Mouse (Mus musculus) testis, postnatal 10 days (tissue): ENCODE data around the gene Tspear.
"Not testable (repeated sequence)": the region's sequence is repeated elsewhere in the genome, so short reads cannot be mapped to it uniquely, and the experiment has no call there.

Source experiments
- DNase-seq: peaks from one replicate; pipeline ENCODE4 v3.0.0; 2021; ENCODE audit warnings: low spot score

Tspear gene

DNA sequence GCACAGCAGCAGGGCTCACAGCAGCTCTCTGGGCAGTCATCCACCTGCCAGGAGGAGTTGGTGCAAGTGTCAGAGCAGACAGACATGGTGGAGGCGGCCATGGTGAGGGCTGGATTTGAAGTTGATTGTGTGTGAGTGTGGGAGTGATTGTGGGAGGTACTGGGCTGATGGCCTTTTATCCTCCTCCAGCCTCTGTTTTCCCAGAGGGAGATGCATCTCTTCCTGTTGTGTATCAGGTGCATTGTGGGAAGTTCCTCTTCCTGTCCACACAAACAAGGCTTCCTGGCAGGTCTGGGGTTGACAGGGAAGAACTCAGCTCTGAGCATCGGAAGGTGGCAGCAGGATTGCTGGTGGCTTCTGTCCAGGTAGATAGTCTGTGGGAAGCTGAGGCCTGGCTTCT lies 108.6 kb downstream of the Tspear start, which contains the start of gene Gm9639:
Gm9639 (minus strand) TSS at position 101 of the 400 bp plus-strand sequence.
- DNase-seq = no peak

GRCm38 (mm10) chr10:77797677-77798076 lies 111.3 kb downstream of the Tspear start:
- DNase-seq = no peak

- DNase-seq = not testable (repeated sequence)
Observed at GRCm38 (mm10) chr10:77798164-77798920, 112.0 kb downstream of the Tspear start.

- DNase-seq = no peak
Observed at GRCm38 (mm10) chr10:77798921-77799508, 112.6 kb downstream of the Tspear start, which contains the start of gene Gm19668. TSS of gene Gm19668 (minus strand) at chr10:77799133.

- no peak for DNase-seq
Observed at GRCm38 (mm10) chr10:77804095-77804494, 117.7 kb downstream of the Tspear start.

DNA sequence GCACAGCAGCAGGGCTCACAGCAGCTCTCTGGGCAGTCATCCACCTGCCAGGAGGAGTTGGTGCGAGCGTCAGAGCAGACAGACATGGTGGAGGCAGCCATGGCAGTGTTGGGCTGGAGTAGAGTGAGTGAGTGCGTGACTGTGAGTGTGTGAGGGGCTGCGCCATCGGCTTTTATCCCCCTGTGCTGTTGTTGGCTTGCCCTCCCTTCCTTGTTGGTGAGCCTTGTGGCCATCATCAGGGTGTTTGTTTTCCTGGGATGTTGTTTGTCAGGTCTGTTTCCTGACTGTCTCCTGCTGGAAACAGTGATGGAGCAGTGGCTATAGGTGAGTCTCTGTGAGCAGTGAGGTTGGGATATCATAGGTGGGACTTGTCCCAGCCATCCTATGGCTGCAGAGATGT lies 125.4 kb downstream of the Tspear start, which contains the start of gene Gm9507:
Gm9507 (minus strand) TSS at position 101 of the 400 bp plus-strand sequence.
- no peak for DNase-seq

DNA sequence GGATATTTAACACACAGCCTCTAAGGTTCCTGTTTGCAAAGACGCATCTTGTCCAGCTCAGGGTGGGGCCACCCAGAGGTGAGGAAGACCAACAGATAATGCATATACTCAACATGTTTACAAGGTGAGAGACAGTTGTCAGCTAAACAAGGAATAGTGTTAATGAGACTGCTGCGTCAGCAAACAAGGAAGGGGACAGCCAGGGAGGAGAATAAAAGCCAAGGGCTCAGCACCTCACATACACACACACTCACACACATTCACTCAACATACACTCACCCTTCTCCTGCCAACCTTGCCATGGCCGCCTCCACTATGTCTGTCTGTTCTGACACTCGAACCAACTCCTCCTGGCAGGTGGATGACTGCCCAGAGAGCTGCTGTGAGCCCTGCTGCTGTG lies 128.0 kb downstream of the Tspear start, which contains the start of gene Gm2696:
Gm2696 (plus strand) TSS at position 301 of the 400 bp plus-strand sequence.
- no peak for DNase-seq

DNA sequence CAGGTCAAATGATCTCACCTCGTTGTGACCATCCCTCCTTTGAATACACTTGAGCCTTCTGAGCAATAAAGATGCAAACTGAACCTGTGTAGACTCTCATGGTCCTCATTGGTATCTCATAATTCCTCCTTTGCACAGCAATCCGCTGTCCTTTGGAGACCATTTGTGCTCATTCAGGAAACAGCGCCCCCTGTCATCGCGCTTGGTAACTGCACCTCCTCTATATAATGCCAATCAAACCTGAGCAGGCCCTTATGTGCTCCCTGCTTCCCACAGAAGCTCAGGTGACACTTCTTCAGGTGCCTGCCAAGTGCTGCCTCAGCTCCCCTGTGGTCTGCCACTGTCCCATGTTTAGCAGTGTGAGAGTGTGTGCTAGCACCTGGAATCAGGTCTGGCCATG lies 129.1 kb downstream of the Tspear start:
- DNase-seq = peak; percentile 54

- DNase-seq = peak; percentile 3
Observed at GRCm38 (mm10) chr10:77818523-77818922, 132.2 kb downstream of the Tspear start.

GRCm38 (mm10) chr10:77819203-77819602 lies 132.8 kb downstream of the Tspear start:
- no peak for DNase-seq

DNA sequence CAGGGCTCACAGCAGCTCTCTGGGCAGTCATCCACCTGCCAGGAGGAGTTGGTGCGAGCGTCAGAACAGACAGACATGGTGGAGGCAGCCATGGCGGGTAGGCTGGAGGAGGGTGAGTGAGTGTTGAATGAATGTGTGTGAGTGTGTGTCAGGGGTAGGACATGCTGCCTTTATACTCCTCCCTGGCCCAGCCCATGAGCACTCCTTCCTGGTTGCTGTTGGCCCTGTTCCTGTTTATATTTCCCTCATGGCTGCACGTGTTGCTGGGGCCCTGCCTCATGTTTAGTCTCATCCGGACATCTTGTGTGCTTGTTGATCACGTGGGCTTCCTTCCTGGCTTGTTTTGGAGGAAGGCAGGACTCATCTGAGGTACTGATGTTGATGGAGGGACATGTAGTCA lies 140.6 kb downstream of the Tspear start, which contains the start of gene Krtap10-4:
Krtap10-4 (minus strand) TSS at position 145 of the 400 bp plus-strand sequence.
- no peak for DNase-seq

DNA sequence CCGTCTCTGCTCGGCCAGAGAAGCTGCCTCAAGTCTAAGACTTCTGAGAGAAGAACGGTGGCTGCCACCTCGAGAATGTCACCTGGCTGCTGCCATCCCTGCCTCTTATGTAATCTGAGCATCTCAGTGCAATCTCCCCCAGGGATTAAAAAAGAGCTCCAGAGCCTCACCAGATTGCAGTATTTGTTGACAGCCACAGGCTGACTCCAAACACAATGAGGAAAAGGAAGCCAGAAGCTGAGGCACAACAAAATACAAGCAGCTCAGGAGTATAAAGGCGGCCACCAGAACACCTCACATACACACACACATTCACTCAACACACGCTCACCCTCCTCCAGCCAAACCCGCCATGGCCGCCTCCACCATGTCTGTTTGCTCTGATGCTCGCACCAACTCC lies 149.3 kb downstream of the Tspear start, which contains the start of gene Krtap10-10:
Krtap10-10 (plus strand) TSS at position 301 of the 400 bp plus-strand sequence.
- DNase-seq = no peak

- no peak for DNase-seq
Observed at GRCm38 (mm10) chr10:77839006-77839405, 152.6 kb downstream of the Tspear start.

DNA sequence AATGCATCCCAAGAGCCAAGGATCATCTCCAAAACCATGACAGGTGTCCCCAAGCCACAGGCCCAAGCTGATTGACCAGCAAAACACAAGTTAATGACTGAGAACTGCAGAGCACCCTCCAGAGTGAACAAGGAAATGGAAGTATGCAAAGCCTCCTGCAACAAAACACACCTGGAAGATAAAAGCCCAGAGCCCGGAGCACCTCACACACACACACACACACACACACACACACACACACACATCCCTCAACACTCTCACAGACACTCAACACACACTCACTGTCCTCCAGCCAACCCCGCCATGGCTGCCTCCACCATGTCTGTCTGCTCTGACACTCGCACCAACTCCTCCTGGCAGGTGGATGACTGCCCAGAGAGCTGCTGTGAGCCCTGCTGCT lies 160.1 kb downstream of the Tspear start, which contains the start of gene Gm36176:
Gm36176 (plus strand) TSS at position 301 of the 400 bp plus-strand sequence.
- no peak for DNase-seq

DNA sequence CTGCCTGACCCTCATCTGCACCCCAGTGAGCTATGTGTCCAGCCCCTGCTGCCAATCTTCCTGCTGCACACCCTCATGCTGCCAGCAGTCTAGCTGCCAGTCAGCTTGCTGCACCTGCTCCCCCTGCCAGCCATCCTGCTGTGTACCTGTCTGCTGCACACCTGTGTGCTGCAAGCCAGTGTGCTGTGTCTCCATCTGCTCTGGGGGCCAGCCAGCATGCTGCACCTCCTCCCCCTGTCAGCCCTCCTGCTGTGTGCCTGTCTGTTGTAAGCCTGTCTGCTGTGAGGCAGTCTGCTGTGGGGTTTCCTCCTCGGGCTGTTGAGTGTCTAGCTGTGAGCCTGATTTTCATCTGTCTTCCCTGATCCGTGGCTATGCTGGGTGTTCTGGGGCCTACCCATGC lies 160.6 kb downstream of the Tspear start:
- no peak for DNase-seq

DNA sequence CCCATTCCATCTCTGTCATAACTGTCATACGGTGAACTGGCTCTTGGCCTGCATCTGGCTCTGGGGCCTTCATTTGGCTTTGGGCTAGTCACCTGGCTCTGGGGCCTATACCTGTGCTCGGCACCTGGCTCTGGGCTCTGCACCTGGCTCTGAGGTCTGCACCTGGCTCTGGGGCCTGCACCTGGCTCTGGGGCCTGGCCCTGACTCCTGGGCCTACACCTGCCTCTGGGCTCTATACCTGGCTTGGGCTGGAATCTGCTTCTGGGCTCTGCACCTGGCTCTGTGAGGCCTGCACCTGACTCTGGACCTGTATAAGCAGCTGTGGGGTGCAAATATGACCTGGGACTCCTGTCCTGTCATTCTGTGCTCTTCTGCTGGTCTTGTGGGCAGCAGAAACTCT lies 161.2 kb downstream of the Tspear start:
- DNase-seq = no peak

DNA sequence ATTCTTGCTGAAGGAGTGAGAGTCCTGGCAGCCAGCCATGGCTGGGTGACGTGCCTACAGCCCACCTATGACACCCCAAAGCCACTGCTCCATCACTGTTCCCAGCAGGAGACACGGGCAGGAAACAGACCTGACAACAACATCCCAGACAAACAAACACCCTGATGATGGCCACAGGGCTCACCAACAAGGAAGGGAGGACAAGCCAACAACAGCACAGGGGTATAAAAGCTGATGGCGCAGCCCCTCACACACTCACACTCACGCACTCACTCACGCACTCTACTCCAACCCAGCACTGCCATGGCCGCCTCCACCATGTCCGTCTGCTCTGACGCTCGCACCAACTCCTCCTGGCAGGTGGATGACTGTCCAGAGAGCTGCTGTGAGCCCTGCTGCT lies 166.2 kb downstream of the Tspear start, which contains the start of gene Gm10318:
Gm10318 (plus strand) TSS at position 301 of the 400 bp plus-strand sequence.
- DNase-seq = no peak

GRCm38 (mm10) chr10:77861675-77862074 lies 175.3 kb downstream of the Tspear start, which contains the start of gene Gm3285:
TSS of gene Gm3285 (plus strand) at chr10:77861975.
- DNase-seq = no peak

GRCm38 (mm10) chr10:77864067-77864761 lies 177.8 kb downstream of the Tspear start:
- peak; percentile 67 for DNase-seq

DNA sequence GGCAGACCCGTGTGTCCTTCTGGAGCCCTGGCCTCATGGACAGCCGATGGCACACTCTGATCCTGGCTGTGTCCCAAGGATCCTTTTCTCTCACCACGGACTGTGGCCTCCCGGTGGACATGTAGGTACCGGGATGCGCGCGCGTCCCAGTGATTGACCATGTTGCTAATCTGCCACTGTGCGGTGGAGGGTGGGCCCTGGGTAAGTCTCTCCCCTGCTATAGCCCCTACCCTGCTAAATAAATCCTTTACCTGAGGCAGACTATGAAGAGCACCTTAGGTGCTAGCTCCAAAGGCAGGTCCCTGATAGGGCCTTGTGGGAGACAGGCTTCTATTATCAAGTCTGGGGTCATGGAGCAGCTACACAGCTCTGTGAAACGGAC lies 178.4 kb downstream of the Tspear start:
- DNase-seq = no peak

- no peak for DNase-seq
Observed at GRCm38 (mm10) chr10:77867546-77867945, 181.2 kb downstream of the Tspear start.

DNA sequence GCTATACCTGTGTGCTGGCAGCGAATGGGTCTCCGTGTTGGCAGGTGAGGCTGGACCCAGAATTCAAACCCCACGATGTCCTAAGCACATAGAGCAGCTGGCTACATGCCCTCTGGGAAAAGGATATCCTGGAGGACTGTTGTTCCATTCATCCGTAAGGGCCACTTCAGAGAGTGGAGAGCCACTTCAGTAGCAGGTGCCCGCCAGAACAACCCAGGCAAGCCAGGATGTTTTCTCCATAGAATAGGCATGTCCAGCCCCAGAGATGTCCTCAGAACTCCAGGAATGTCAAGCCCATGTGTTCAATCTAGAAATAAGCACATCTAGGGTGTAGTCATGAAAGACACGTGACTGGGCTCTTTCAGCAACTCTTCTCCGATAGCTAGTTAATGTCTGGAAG lies 183.3 kb downstream of the Tspear start:
- DNase-seq = no peak
